Mouse (Mus musculus): ENCODE measurements around the gene Gzf1.

DNA sequence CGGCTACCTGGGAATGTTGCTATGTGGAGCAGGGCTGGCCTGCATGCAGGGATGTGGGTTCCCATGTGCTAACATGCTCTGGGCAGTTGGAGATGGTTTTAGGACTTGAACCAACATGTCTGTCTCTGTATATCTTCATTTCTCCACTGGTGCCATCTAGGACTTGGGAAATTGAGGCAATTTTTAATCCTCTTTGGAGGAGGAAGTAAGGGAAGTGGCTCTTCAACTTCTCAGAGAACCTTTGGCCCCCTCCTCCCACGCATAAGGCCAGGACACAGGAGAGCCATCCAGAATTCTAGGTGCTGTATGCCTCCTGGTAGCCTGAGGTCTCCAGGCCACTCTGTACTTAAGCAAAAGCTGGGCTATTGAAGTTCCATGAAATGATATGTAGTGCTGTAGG, 4.1 kb downstream of the Gzf1 start:
- TF ChIP-seq GATA1 (IDR thresholded peaks at IDR 0.05; ENCODE audit: borderline replicate concordance, low read length) (no peak), FLI1 (IDR thresholded peaks at IDR 0.05; ENCODE audit: low read length) (no peak)
